Mouse (Mus musculus): ENCODE results near the gene Zfp618. TPM values are rescaled to one million over a fixed set of nuclear protein-coding genes. Genes with fewer than 3 reads are reported as not detected.

The Zfp618 gene
- 44.6 and 44.9 TPM in 2 replicates for polyA plus RNA-seq (2015; fragmentation: Nextera tagmentation; extraction: Ambion mirVana)

DNA sequence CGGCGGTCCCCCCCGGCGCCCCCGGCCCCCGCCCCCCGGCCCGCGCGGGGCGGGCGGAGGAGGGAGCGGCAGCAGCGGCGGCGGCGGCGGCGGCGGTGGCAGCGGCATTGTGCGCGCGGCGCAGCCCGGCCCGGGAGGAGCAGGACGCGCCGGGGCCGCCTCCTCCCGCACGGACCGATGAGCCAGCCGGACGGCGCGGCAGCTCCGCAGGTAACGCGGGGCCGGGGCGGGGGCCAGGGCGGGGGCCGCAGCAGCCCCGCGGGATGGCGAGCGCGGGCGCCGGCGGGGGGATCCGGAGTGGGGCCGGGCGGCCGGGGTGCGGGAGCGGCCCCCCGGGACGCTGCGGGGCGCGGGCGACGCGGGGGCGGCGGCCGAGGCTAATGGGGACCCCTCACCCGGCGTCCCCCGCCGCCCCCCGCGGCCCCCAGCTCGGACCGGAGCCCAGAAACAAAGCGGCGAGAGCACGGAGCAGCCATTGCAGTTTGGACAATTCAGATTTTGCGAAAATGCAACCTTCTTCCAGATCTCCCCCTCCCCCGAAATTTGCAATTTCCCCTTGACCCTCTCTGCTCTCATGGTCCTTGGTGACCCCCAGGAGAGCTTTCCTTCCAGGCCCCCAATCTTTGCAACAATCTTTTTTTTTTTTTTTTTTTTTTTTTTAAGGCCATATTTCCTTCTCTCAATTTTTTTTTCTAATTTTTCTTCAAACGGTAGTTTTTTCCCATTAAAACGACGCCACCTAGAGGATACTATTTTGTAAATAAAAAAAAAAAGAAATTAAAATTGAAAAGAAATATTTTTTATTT is at the start of gene Zfp618:
Gene Zfp618 (plus strand): TSS at position 77 of the 806 bp plus-strand sequence.
- no peaks in the 10 kb centered on the region for H3K9me3 ChIP-seq
- H3K9ac ChIP-seq (replicated peaks) = peak within 1 kb of the TSS; percentile 98
- peak; percentile 89 for ATAC-seq
- H3K4me2 ChIP-seq (replicated peaks) = peak within 1 kb of the TSS; percentile 76
- H3K4me3 ChIP-seq (replicated peaks) = peak within 1 kb of the TSS; percentile 82
- H3K27ac ChIP-seq = peak within 1 kb of the TSS; percentile 94
- peaks cover 27% of the 10 kb centered on the region for H3K4me1 ChIP-seq (replicated peaks)
- no peaks in the 10 kb centered on the region for H3K27me3 ChIP-seq
- H3K36me3 ChIP-seq = no peaks in the 10 kb centered on the region
- under 1% methylated on average over 27 of the region's 86 CpGs for WGBS

- no peaks in the 10 kb centered on the region for H3K36me3 ChIP-seq
- no peak for ATAC-seq
- H3K9ac ChIP-seq (replicated peaks) = no peak overlapping the region
- 90% methylated on average over 8 of the region's 8 CpGs for WGBS
- no peak overlapping the region for H3K4me3 ChIP-seq (replicated peaks)
- no peaks in the 10 kb centered on the region for H3K27me3 ChIP-seq
- H3K4me1 ChIP-seq (replicated peaks) = no peaks in the 10 kb centered on the region
- H3K4me2 ChIP-seq (replicated peaks) = no peak overlapping the region
- H3K9me3 ChIP-seq = 0 out of 2 replicates have a peak, but pooled peaks cover 3% of the 10 kb centered on the region
- H3K27ac ChIP-seq = no peak overlapping the region
Measured at GRCm38 (mm10) chr4:62917056-62917455, 48.3 kb upstream of the Zfp618 start.

DNA sequence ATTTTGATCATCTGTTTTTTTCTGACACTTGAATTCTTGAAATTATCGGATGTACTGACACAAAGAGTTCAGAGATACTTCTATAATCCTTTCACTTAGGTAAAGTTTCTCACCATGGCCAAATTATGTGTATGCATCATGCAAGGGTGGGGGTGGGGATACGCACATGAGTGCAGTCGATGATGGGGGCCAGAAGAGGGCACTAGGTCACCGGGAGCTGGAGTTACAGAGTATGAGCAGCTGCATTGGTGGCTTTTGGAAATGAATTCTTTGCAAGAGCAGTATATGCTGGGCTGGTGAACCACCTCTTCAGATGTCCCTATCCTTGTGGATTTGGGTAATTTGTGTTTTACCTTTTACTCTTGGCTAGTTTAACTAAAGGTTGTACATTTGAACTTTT is 31.6 kb upstream of the Zfp618 start:
- no peaks in the 10 kb centered on the region for H3K27me3 ChIP-seq
- H3K36me3 ChIP-seq = no peaks in the 10 kb centered on the region
- no peak overlapping the region for H3K4me3 ChIP-seq (replicated peaks)
- no peaks in the 10 kb centered on the region for H3K4me1 ChIP-seq (replicated peaks)
- H3K9me3 ChIP-seq = no peaks in the 10 kb centered on the region
- H3K9ac ChIP-seq (replicated peaks) = no peak overlapping the region
- H3K27ac ChIP-seq = no peak overlapping the region
- no peak for ATAC-seq
- WGBS = 87% methylated on average over 4 of the region's 4 CpGs
- no peak overlapping the region for H3K4me2 ChIP-seq (replicated peaks)

- Histone ChIP-seq H3K27ac (no peak overlapping the region), H3K9ac (replicated peaks) (no peak overlapping the region), H3K36me3 (no peaks in the 10 kb centered on the region), H3K27me3 (no peaks in the 10 kb centered on the region), H3K4me1 (replicated peaks) (no peaks in the 10 kb centered on the region), H3K4me3 (replicated peaks) (no peak overlapping the region), H3K4me2 (replicated peaks) (no peak overlapping the region), H3K9me3 (no peaks in the 10 kb centered on the region)
- no peak for ATAC-seq
- WGBS = 79% methylated on average over 11 of the region's 11 CpGs
Measured at GRCm38 (mm10) chr4:62935589-62936218, 29.7 kb upstream of the Zfp618 start.

DNA sequence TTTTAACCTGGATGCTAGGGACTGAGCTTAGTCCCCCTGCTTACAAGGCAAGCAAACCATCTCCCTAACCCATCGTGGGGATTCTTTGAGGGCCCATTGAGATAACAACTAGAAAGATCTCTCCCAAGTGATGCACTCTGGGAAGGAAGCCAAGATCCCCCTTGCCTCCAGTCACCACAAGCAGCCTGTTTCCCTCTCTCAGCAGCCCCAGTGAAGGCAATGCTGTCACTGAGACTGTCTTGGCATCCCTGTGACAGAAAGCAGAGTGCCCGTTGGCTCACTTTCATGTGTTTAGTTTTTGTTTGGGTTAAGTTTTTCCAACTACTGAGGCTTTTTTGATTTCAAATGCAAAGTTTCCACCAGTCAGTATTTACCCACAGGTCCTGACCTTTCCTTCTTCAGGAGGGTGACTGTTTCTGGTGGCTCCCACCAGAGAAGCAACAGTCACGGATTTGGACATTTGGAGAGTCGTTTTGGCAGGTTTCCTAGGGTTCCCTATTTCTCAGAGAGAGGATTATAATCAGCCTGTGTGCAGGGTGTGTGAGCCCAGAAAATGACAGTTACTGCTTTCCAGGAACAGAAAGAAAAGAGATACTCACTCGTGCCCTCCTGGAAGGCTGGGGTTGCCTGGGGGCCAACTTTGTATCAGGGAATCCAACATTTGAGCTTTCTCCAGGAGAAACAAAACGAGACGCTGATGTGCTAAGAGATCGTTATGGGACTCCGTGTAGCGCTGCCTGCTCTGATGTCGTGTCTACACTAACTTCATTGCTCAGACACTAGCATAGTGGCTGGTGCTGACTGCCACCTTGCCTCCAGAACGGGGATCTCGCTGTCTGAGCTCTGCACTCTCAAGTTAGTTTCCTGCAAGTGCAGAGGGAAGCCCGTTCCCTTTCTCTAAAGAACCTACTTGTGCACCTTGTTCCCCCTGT is 23.1 kb upstream of the Zfp618 start:
- Histone ChIP-seq H3K9me3 (no peaks in the 10 kb centered on the region), H3K4me2 (replicated peaks) (no peak overlapping the region), H3K36me3 (no peaks in the 10 kb centered on the region), H3K27ac (no peak overlapping the region), H3K4me3 (replicated peaks) (no peak overlapping the region), H3K27me3 (no peaks in the 10 kb centered on the region), H3K4me1 (replicated peaks) (no peaks in the 10 kb centered on the region), H3K9ac (replicated peaks) (no peak overlapping the region)
- no peak for ATAC-seq
- 73% methylated on average over 14 of the region's 14 CpGs for WGBS

DNA sequence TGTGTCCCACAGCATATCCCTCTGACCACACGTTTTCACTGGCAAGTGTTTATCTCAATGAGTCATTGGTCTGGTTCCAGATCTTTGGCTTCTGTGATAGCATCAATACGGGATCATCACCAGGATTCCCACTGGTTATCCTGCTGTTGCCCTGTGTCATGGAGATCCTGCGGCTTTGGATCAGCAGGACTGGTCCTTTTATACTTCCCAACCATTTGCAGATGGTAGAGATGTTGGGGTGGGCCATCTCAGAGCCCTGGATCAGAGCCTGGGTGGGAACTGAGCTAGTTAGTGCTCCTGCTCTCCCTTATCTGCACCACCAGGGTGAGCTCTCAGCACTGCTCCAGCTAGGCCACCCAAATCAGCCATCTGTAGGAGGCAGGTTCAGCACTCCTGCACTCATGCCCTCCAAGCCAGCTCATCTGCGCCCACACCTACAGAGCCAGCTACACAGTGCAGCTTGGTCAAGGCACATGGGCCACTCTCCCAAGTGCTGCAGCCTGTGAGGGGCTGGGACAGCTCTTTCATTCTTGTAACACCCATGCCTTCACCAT is 21.0 kb upstream of the Zfp618 start:
- Histone ChIP-seq H3K4me1 (replicated peaks) (no peaks in the 10 kb centered on the region), H3K27ac (no peak overlapping the region), H3K4me3 (replicated peaks) (no peak overlapping the region), H3K27me3 (no peaks in the 10 kb centered on the region), H3K4me2 (replicated peaks) (no peak overlapping the region), H3K9me3 (no peaks in the 10 kb centered on the region), H3K9ac (replicated peaks) (no peak overlapping the region), H3K36me3 (no peaks in the 10 kb centered on the region)
- 74% methylated on average over 4 of the region's 4 CpGs for WGBS
- no peak for ATAC-seq

- no peak overlapping the region for H3K4me3 ChIP-seq (replicated peaks)
- no peak for ATAC-seq
- 76% methylated on average over 4 of the region's 4 CpGs for WGBS
- no peak overlapping the region for H3K4me2 ChIP-seq (replicated peaks)
- H3K36me3 ChIP-seq = no peaks in the 10 kb centered on the region
- H3K27ac ChIP-seq = no peak overlapping the region
- no peaks in the 10 kb centered on the region for H3K9me3 ChIP-seq
- H3K4me1 ChIP-seq (replicated peaks) = peaks cover 11% of the 10 kb centered on the region; the same call in 1 of the 2 replicates
- no peaks in the 10 kb centered on the region for H3K27me3 ChIP-seq
- H3K9ac ChIP-seq (replicated peaks) = no peak overlapping the region
Measured at GRCm38 (mm10) chr4:62963806-62964205, 1.6 kb upstream of the Zfp618 start.

DNA sequence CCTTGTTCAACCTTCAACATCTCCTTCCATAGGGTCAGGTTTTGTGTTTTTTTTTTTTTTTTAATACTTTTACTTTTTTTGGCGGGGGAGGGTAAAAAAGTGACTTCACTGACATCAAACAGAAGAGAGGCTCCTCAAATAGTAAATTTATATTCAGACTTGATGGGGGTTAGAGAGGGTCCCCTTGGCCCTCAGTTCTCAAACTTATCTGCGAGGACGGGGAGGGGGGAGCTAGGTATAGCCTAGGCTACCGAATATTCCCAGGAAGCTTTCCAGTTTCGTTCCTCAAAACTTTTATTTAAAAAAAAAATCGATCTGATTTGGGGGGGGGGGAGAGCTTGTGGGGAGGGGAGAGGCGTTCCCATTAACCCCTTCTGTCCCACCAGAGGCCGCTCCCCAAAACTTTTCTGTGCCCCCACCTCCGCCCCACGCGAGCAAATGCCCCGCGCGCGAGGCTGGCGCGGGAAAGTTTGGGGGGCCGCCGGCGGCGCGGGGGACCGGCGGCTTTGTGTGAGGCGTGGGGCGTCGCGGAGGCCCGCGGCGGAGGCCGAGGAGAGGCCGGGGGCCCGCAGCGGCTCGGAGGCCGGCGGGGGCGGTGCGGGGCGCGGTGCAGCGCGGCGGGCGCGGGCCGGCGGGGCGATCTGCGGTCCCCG is 403 bp upstream of the Zfp618 start:
- no peaks in the 10 kb centered on the region for H3K27me3 ChIP-seq
- H3K4me3 ChIP-seq (replicated peaks) = peak overlapping the region; percentile 82
- peaks cover 23% of the 10 kb centered on the region; the same call in 1 of the 2 replicates for H3K4me1 ChIP-seq (replicated peaks)
- no peaks in the 10 kb centered on the region for H3K36me3 ChIP-seq
- peak overlapping the region; percentile 76 for H3K4me2 ChIP-seq (replicated peaks)
- no peaks in the 10 kb centered on the region for H3K9me3 ChIP-seq
- 2% methylated on average over 36 of the region's 52 CpGs for WGBS
- peak overlapping the region; percentile 94; the same call in 1 of the 2 replicates for H3K27ac ChIP-seq
- H3K9ac ChIP-seq (replicated peaks) = peak overlapping the region; percentile 98
- peak; percentile 28 for ATAC-seq

DNA sequence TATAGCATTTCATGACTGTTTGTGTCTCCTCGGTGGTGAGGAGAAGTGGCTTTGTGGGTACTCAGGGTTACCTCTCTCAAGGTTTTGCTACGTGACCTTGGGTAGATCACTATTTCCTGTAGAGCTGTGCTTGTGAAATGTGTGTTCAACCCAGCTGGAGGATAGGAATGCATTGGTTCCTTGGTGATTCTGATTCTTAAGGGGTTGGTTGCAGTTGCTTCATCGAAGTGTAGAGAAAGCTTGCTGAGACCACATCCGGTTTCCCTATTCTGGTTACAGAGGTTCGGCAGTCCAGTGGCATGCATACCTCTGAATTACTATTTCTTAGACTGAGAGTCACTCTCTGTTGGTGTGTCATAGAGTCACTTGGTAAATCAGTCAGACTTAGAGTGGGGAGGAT is 4.2 kb downstream of the Zfp618 start:
- no peak overlapping the region for H3K4me3 ChIP-seq (replicated peaks)
- H3K27ac ChIP-seq = no peak overlapping the region
- no peaks in the 10 kb centered on the region for H3K9me3 ChIP-seq
- WGBS = 97% methylated on average over 5 of the region's 5 CpGs
- H3K9ac ChIP-seq (replicated peaks) = no peak overlapping the region
- H3K4me2 ChIP-seq (replicated peaks) = no peak overlapping the region
- no peaks in the 10 kb centered on the region for H3K36me3 ChIP-seq
- no peak for ATAC-seq
- peaks cover 62% of the 10 kb centered on the region for H3K4me1 ChIP-seq (replicated peaks)
- H3K27me3 ChIP-seq = no peaks in the 10 kb centered on the region

GRCm38 (mm10) chr4:62971991-62972390 is 6.6 kb downstream of the Zfp618 start:
- H3K4me1 ChIP-seq (replicated peaks) = peaks cover 62% of the 10 kb centered on the region
- ATAC-seq = no peak
- no peaks in the 10 kb centered on the region for H3K9me3 ChIP-seq
- no peak overlapping the region for H3K9ac ChIP-seq (replicated peaks)
- H3K4me2 ChIP-seq (replicated peaks) = no peak overlapping the region
- no peaks in the 10 kb centered on the region for H3K36me3 ChIP-seq
- no peaks in the 10 kb centered on the region for H3K27me3 ChIP-seq
- H3K27ac ChIP-seq = no peak overlapping the region
- no peak overlapping the region for H3K4me3 ChIP-seq (replicated peaks)
- 91% methylated on average over 1 of the region's 1 CpGs for WGBS

DNA sequence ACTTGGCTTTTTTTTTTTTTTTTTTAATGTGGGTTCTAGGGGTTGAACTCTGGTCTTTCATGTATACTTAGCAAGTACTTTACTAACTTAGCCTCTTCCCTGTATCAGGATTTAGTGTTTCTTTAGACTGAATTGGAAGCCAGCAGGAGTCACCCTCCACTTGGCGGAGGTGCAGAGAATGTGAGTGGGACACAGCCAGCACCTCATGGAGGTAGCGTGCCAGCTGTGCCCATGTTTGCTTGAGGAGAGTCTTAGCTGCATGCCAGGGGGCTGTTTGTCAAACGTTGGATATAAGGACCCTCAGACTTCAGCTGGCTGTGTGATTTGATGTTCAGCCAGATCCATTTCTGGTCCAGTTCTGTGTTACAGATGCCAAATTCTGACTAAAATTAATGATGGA is 7.7 kb downstream of the Zfp618 start:
- Histone ChIP-seq H3K4me3 (replicated peaks) (no peak overlapping the region), H3K36me3 (no peaks in the 10 kb centered on the region), H3K4me2 (replicated peaks) (no peak overlapping the region), H3K4me1 (replicated peaks) (peaks cover 70% of the 10 kb centered on the region), H3K9ac (replicated peaks) (no peak overlapping the region), H3K27me3 (no peaks in the 10 kb centered on the region), H3K9me3 (no peaks in the 10 kb centered on the region), H3K27ac (no peak overlapping the region)
- no peak for ATAC-seq
- WGBS = 82% methylated on average over 3 of the region's 3 CpGs
